Mouse (Mus musculus) induced T-regulatory cell, adult 2 months (primary cell): ENCODE results near the gene Chpf.

Experiments
- DNase-seq: peaks from one replicate; pipeline ENCODE4 v3.0.0-alpha.2; 2012; ENCODE audit warnings: low read depth

Chpf gene

DNA sequence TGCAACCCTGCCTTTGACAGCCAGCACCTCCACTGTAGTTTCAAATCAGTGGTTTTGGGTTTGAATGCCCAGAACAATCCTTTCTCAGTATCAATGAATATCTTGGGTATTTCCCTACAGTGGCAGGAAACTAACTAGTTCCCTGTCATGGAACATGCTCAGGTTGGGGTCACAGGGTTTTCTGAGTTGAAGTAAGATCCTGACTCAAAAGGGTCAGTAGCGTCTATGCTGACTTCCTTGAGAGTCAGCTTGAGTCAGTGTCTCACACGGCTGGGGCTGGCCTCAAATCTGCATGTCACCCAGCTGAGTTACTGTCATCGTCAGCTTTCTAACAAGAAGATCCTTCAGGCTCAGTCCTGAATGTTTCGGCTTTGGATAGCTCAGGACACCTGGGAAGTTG, 19.8 kb upstream of the Chpf start:
- no peak for DNase-seq

DNA sequence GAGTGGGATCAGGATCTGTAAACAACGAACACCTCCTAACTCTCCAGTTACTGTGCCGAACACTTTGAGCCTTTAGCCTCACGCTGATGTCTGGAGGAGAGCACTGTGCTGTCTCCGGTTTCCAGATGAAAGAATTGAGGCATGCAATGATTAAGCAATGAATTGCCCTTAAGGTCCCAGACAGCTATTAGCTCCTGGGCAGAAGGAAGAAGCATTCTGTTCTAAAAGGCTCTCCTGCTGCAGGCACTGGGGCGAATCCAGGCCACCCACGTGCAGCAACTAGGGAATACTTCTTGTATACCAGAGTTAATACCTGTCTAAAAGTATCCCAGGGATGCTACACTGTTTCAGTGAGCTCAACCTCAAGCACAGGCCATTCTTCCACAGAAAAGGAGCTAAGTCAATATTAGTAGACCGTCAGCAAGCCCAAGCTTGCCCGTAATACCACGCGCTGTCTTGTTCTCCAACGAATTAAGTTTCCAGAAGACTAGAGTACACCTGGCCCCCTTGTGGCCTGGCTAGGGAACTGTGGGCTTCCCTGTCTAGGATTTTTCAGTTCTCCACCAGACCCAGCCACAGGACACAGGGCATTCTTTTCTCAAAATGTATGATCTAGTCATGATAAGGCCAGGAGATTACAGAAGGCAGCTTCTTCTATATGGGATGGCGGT, 15.9 kb upstream of the Chpf start:
- DNase-seq = peak; percentile 43

DNA sequence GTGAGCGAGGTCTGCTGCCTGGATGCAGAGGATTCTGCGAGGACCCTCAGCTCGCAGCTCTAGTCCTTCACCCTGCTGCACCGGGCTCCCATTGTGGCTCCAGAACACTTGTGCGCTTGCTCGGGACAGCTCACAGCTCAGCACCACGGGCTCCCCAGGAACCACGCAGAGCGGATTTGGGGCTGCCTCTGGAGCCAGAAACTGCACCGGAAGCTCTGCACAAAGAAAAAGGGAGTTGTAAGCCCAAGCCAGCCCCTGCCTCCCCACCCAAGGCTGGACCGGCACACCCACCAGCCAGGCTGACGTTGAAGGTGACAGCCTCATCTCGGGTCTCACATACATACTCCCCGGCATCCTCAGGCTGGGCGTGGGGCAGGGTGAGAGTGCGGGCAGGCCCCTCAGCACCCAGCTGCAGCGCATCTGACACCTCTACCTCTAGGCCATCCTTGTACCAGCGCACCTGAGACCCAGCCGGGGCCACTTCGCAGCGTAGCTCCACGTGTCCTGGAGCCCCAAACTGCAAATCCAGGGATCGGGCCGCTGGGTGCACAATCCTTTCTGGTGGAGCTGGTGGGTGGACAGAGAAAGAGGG, 13.6 kb upstream of the Chpf start:
- DNase-seq = no peak

DNA sequence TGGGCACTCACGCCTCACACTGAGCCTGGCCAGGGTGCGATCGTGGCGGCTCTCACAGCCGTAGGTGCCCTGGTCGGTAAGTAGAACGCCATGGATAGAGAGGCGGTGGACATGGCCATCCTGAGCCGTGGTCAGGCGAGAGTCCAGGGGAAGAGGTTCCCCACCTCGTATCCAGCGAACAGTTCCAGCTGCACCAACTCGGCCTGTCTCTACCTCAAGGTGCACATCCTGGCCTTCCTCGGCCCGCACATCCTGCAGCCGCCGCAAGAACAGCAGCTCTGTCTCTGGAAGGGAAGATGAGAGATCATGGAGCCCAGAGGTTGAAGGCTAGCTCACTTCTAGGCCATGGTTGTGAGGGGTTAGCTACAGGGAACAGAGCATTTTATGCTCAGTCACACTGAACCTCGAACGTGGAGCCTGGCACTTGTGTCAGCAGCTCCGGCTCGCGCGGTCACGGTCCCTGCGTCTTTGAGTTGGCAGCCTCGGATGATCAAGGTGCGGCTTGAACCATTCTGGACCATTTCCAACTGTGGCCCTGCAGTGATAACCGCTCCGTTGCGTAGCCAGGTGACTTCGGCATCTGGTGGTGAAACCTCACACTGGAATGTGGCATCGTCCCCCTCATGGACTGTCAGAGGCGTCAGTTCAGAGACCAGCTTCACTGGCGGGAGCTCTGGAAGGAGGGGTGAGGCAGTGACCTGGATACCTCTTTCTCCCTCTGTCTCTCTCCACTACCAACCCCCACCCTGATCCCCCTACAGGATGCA, 11.9 kb upstream of the Chpf start:
- DNase-seq = no peak

DNA sequence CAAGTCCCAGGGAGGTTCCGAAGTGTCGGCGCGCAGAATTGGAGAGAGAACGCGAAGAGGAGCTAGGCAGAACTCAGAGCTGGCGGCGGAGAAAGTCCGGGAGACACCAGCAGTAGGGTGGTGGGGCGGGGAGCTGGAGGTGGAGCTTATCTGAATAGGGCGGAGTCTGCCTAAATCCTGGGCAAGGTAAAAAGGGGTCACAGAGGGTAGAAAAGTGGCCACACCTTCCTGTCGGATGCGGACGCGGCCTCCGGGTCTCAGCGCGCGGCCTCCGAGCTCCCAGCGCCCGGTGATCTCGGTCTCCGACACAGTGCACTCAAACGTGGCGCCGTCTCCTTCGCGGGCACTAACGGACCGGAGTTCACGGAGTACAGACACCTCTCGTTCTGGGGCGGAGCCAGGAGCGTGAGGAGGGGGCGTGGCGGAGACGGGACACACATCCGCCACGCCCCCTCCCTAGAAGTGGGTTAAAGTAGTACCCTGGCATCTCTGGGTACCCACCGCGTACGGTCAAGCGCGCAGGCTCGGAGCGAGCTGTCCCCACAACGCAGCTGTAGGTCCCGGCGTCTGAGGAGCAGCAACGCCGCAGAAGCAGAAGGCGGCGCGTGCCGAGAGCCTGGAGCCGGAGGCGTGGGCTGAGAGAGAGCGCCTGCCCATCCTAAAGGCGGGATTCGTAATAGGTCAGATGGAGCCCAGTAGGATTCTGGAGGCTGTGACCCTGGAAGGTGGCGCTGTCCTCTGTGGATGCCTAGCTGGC, 8.5 kb upstream of the Chpf start:
- peak; percentile 87 for DNase-seq

DNA sequence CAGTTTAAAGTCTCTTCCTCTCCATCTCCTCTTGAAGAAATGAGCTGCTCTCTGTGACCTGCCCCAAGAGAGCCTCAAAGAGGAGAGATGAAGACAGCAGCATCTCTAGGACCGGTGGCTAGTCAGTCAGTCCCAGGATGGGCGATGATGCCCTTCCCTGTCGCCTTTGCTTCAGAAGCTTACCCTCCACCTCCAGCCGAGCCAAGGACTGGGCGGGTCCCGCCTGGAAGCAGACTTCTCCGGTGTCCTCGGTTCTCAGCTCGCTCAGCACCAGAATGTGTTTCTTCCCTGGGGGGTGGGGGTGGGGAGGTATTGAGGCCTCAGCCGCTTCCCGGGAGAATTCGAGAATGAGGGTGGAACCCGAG, 7.9 kb upstream of the Chpf start:
- DNase-seq = no peak

DNA sequence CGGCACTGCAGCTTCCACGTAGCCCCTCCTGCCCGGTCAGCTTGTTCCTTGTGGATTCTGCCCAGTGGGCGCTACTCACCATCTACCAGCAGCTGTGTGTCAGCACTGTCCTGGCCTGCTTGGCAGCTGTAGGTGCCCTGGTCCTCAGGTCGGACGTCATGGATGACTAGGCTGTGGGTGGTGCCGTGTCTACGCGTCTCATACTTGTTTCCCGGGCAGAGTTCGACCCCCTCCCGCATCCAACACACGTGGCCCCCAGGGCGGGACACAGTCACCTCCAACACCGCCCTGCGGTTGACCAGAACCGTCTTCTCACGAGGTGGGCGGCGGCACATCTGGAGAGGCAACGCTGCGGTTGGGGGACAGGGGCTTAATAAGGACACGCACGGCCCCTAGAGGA, 7.5 kb upstream of the Chpf start:
- peak; percentile 39 for DNase-seq

DNA sequence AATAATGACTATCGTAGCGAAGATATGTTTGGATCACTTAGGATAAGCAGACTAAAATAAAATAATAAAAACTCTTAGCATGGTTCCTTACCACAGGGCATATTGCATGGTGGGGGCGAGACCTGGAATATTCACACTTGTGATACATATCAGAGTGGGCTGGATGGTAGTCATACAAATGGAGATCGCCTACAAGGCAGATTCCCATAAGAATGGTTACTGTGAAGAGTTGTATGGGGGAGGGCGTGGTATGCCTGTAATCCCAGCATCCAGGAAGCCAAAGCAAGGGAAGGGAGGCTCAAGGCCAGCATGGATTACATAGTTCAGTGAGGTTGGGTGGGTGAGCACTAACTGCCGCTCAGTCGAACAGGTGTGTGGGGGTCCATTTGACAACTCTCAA, 1.6 kb upstream of the Chpf start:
- DNase-seq = no peak

DNA sequence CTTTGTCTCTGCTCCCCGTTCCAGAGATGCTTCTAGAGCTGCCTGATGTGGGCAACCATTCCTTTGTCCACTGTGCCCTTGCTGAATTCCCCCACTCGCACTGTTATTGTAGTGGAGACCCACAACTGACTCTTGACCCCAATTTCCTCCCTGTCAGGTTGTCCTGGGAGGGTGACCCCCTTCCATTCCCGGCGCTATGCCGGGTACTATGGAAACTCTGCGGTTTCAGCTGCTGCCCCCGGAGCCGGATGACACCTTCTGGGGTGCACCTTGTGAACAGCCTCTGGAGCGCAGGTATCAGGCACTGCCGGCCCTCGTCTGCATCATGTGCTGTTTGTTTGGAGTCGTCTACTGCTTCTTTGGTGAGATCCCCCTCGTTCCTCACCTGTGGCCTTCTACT, 929 bp upstream of the Chpf start:
- no peak for DNase-seq

DNA sequence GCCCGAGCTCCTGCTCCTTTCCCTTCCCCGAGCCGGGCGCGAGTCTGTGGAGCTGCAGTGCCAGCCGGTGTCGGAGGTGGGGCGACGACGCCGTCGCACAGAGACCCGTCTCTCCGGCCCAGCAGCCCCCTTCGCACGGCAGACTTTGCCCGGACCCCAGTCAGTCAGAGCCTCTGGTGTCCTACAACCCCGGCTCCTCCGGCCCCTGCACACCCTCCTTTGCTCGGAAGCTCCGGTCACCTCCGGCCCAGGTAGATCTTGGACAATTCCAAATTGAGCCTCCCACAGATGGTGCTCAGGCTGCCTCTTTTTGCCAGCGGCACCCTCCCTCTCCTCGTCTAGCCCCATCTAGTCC, 505 bp upstream of the Chpf start:
- DNase-seq = no peak

DNA sequence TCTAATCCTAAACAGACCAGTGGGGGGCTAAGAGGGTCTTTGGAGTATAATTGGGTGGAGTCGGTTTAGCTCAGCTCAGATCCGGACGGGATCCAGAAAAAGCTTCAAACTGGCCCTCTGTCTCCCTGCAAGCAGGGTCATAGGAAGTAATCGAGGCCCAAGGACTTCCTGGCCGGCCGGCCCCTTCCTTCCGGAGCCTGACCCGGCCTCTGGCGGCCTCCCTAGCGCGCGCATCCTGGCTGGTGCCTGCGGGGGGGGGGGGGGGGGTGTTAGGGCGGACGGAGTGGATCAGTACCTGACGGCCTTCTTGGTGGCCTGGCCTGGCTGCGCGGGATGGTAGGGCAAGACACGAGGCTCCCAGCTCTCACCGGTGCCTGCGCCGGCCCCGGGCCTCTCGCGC, 610 bp downstream of the Chpf start:
- no peak for DNase-seq

DNA sequence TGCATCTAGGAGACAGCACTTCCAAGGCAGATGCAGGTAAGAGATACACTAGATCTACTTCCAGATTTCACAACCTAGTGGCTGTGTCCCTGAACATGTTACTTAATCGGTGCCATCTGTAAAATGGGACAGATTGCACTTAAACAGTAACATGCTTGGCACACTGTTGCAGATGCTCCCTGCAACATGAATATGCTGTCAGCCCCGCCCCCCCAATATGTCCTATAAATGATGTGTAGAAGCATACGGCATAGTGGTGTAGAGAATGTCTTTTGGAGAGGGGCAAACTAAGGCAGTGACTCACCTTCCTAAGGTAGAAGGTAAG, 1.2 kb downstream of the Chpf start:
- peak; percentile 66 for DNase-seq

DNA sequence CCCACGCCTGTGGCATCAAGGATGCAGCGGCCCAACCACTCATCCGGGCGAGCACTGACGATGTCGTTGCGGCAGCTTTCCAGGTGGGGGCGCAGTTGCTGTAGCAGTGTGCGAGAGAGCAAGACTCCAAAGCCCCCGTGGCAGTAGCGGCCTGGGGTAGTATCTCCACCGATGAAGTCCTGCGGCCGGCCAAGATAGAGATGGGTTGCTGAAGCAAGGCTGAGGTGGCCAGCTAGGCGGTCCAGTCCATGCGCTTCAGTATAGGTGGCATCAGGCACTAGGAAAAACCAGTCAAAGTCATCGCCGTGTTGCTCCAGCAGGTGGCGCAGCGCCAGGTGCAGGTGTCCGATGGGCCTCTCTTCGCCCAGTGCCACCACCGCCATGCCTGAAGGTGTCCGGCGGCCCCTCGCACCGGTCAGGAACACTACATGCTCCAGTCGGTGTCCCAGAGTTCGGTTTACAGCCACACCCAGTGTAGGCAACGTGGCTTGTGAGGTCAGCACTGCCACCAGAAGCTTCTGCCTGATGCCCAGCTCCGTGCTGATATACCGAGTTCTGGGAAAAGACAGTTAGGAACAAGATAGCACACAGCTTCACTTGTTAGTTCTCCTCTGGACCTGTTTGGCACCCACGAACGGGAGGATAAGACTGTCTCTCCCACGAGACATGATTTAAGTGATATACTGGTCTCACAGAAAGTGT, 1.7 kb downstream of the Chpf start:
- DNase-seq = peak; percentile 91

DNA sequence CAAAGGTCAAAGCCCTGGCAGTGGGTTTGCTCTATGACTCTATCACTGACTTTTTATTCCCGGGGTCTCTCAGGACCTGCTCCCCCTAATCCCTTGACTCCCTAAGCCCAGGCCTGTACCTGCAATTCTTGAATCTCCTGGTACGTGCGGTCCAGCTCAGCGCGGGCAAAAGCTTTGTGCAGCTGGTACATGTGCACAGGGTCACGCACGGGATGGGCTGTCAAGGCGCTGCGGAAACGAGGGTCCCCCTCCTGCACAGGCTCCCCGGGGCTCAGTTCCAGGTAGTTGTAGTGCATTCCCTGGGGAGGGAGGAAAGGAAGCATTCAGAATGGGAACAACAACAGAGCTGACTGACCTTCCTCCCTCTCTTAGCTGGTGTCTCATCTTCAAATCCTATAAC, 2.7 kb downstream of the Chpf start:
- no peak for DNase-seq

DNA sequence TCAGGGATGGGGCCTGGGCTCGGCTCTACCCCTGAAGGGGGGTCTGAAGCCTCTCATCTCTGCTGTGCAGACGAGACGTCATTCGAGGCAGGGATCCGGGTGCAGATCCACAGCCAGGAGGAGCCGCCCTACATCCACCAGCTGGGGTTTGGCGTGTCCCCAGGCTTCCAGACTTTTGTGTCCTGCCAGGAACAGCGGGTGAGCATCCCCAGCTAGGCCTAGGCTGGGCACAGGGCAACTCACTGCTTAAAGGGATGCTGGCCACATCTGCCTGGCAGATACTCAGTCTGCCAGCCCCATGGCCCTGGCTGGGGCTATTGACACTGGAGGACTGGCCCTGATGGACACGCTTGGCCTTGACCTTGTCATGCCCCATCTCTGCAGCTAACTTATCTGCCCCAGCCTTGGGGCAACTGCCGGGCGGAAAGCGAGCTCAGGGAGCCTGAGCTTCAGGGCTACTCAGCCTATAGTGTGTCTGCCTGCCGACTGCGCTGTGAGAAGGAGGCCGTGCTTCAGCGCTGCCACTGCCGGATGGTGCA, 9.8 kb downstream of the Chpf start:
- DNase-seq = no peak

DNA sequence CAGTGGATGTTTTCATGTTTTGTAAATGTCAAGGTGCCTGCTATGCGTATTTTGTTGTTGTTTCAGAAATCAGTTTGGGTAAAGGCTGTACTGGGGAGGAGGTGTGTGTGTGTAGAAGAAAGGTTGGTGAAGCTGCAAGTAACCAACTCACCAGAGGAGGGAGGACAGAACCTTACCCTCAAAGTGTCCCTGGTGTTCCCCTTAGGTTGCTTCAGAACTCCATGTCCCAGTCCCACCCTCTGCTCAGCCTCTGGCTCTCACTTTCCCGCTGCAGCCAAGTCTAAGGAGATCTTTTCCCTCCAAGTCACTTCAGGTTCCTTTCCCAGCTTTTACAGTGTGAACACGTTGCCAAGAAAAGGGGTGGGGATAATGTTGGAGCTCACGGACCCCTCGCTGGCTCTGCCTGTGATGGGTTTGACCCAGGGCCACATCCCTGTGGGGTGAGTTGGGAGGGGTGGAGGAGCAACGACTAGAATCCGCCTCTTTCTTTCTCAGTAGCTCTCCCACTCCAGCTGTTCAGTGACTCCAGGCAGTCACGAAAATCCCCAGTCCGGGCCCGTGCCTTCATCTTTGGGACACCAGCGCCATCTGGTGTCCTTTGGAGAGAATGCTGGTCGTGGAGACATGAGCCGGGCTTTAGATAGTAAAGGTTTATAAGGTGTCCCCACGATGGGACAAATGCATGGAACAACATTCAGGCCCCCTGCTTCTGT, 11.7 kb downstream of the Chpf start:
- DNase-seq = peak; percentile 86

DNA sequence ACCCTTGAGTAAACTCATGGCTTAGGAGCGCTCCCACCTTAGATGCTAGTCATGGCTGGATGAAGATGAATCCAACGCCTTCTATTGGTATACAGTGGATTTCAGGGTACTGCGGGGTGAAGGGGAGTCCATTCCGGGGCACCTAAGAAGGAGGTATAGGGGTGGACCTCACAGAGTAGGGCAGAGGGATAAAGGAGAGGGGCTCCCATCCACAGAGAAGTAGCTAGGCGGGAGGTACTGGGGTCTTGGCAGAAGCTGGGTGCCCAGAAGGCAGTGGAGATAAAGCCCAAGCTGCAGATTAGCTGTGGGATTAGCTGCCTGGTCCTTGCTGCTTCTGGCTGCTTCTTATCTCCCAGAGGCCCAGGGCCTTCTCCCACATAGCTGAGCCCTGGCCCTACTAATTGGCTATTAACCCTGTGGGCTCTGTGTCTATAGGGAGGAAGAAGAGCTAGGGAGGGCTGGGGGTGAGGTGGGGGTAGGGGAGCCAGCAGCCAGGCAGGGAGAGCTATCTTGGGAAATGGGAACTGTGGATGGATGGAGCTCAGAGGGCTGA, 15.4 kb downstream of the Chpf start:
- DNase-seq = no peak

DNA sequence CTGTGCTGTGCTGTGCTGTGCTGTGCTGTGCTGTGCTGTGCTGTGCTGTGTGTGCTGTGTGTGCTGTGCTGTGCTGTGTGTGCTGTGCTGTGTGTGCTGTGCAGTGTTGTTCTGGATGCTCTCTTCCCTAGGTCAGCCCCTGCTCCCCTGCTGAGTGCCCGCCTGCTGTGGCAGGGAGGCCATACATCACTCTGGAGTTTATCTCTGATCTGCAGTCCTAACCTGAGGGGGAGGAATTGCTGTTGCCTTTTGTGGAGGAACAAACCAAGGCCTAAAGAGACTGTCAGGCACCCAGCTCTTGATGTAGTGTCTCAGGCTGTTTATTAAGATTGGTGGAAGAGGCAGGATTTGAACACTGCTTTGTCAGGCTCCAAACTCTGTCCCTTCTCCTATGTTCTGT, 16.5 kb downstream of the Chpf start:
- DNase-seq = no peak

DNA sequence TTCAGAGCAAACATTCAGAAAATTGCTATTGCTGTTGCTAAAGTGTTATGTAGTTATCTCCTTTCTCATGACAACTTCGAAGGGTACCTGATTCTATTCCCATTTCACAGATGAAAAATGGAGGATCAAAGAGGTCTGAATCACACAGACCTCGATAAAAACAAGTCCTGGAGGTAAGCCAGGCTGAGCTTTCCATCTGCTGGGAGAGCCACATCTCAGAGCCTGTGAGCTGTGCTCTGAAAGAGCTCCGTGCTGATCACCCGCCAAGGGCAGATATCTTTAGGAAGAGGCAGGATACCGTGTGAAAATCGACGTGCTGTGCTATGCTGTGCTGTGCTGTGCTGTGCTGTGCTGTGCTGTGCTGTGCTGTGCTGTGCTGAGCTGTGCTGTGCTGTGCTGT, 18.8 kb downstream of the Chpf start:
- DNase-seq = no peak

DNA sequence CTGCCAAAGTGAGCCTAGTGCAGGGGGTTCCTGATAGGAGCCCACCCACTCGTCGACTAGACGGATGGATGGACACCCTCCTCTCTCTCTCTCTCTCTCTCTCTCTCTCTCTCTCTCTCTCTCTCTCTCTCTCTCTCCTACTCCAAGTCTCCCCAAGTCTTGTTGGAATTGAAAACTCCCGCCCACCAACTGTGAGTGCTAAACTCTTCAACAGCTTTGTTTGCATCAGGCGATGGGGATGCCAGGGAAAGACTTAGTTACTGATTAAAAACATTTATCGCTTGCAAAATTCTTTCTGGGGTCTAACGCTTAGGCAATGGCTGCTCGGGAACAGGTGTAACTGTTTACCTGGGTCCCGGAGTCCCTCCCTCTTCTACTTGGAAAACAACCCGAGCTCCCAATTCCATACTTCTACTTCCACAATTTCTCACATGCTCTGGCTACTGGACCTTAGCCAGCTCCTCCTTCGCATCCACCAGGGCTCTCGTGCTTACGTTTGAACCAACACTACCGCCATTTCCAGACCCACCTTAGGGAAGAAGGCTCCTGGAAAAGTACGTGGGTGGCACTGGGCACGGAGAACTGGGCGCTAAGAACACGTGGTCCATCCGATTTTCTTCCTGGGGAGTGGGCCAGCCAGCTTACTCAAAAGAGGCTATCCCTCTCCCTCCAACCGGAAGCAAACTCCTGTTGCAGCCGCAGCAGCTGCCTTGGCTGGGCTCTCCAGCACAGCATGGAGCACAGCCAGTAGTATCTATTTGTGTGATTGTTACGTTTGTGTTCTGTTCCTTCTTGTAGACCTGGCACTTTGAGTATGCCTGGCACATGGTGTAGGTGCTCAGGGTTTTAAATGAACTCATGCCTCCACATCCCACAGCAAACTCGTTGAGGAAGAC, 20.1 kb downstream of the Chpf start:
- no peak for DNase-seq
